16 mouse cellular contexts compared by ENCODE assay signal in genomic region chr2:52868181-52868580, GRCm38 (mm10).
"Had no signal": no experiment of that assay in that cellular context is flagged by ENCODE, and none has a peak within 500 bp of the region (broad histone marks: within the 10 kb centered on the region; RNA-seq: fewer than 3 reads in every experiment).

No protein-coding gene starts in this region.

- H3K4me1 ChIP-seq: megakaryocyte, embryonic 14.5 days had no signal

- H3K4me2 ChIP-seq: liver, embryonic 13.5 days; midbrain, embryonic 13.5 days had no signal

- ATAC-seq: inflammation-experienced regulatory T-cells, adult 6 months; midbrain, embryonic 13.5 days; midbrain, embryonic 16.5 days had no signal

- H3K27ac ChIP-seq: kidney, postnatal 0 days; layer of hippocampus, adult 2 months; left cerebral cortex, adult 2 months; liver, embryonic 13.5 days; midbrain, embryonic 10.5 days; midbrain, embryonic 13.5 days had no signal

- DNase-seq: kidney, adult 11 months; kidney, postnatal 25 days; layer of hippocampus, adult 9-11 months; layer of hippocampus, postnatal 36 days; liver, embryonic 13.5 days; thymus, adult 2 months; thymus, postnatal 14 days; thymus, postnatal 4 days had no signal

- H3K27me3 ChIP-seq: liver, embryonic 13.5 days; midbrain, embryonic 13.5 days had no signal

- H3K9me3 ChIP-seq: liver, embryonic 13.5 days; midbrain, embryonic 13.5 days had no signal

- H3K36me3 ChIP-seq: liver, embryonic 13.5 days had no signal

- H3K4me3 ChIP-seq: layer of hippocampus, adult 2 months; left cerebral cortex, adult 2 months; liver, embryonic 13.5 days; megakaryocyte, embryonic 14.5 days; midbrain, embryonic 10.5 days; midbrain, embryonic 13.5 days had no signal

- H3K9ac ChIP-seq: liver, embryonic 13.5 days; midbrain, embryonic 13.5 days had no signal
